Mouse (Mus musculus): ENCODE results near the gene Arhgap40. TPM values are rescaled to one million over a fixed set of nuclear protein-coding genes. Genes with fewer than 3 reads are reported as not detected.

Gene Arhgap40
- polyA plus RNA-seq (2015; fragmentation: Nextera tagmentation; extraction: Ambion mirVana), result 0.25 and 0.28 TPM in 2 replicates

DNA sequence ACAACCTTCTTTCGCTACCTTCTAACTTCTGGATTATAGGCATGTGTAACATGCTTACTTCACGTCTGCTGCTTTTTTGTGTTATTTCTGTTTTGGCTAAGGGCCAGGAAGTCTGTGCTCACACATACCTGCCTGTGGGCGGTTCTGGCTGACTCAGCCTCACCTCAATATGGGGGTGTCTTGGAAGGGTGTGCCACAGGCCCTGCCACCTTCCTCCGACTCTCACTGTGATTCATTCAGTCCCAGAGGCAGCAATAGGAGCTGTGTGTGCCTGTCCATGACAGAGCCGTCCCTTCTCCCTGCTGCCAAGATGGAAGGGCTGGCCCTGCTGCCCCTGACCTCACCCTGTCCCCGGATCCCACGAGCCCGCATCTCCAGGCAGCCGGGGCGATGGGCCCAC, at the start of gene Arhgap40:
Gene Arhgap40 (plus strand): TSS at position 269 of the 400 bp plus-strand sequence.
- no peaks in the 10 kb centered on the region for H3K9me3 ChIP-seq (replicated peaks)
- H3K36me3 ChIP-seq (ENCODE audit: poor library complexity, severe bottlenecking), result no peaks in the 10 kb centered on the region
- no peaks in the 10 kb centered on the region for H3K4me1 ChIP-seq

GRCm38 (mm10) chr2:158474159-158474558, 38.4 kb upstream of the Arhgap40 start:
- Histone ChIP-seq H3K4me2 (no peak overlapping the region), H3K27ac (no peak overlapping the region), H3K36me3 (ENCODE audit: poor library complexity, severe bottlenecking) (peaks cover 74% of the 10 kb centered on the region), H3K27me3 (no peaks in the 10 kb centered on the region), H3K4me1 (no peaks in the 10 kb centered on the region), H3K4me3 (no peak overlapping the region), H3K9ac (no peak overlapping the region), H3K9me3 (replicated peaks) (no peaks in the 10 kb centered on the region)
- no peak for ATAC-seq
- 97% methylated on average over 1 of the region's 1 CpGs for WGBS

More for the DNA sequence above, at the start of gene Arhgap40:
- Histone ChIP-seq H3K4me2 (no peak within 1 kb of the TSS), H3K4me3 (no peak within 1 kb of the TSS), H3K9ac (no peak within 1 kb of the TSS), H3K27me3 (no peaks in the 10 kb centered on the region), H3K27ac (no peak within 1 kb of the TSS)
- 90% methylated on average over 10 of the region's 10 CpGs for WGBS
- ATAC-seq, result no peak

DNA sequence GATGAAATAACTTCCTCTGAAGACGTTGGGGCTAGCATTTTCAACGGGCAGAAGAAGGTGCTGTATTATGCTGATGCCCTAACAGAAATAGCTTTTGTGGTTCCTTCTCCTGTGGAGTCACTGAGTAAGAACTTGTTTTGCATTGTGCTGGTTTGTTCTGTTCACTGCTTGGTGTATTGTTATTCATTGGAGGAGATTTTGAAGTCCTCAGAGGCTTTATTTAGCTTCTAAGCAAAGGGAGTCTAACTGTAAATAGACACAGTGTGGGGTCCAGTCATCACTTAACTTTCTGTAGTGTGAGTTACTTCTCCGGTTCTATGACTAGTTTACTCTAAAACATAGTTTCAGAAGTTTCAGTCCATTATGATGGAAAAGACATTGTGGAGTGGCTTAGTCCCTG, 35.0 kb upstream of the Arhgap40 start:
- no peak overlapping the region for H3K4me2 ChIP-seq
- no peak overlapping the region for H3K27ac ChIP-seq
- ATAC-seq, result no peak
- H3K36me3 ChIP-seq (ENCODE audit: poor library complexity, severe bottlenecking), result peaks cover 82% of the 10 kb centered on the region
- no peaks in the 10 kb centered on the region for H3K9me3 ChIP-seq (replicated peaks)
- no peaks in the 10 kb centered on the region for H3K4me1 ChIP-seq
- H3K4me3 ChIP-seq, result no peak overlapping the region
- H3K27me3 ChIP-seq, result no peaks in the 10 kb centered on the region
- H3K9ac ChIP-seq, result no peak overlapping the region
- WGBS, result 79% methylated on average over 3 of the region's 3 CpGs

- H3K4me2 ChIP-seq, result no peak overlapping the region
- no peaks in the 10 kb centered on the region for H3K4me1 ChIP-seq
- no peak overlapping the region for H3K27ac ChIP-seq
- ATAC-seq, result no peak
- H3K4me3 ChIP-seq, result no peak overlapping the region
- H3K36me3 ChIP-seq (ENCODE audit: poor library complexity, severe bottlenecking), result peaks cover 65% of the 10 kb centered on the region
- 89% methylated on average over 5 of the region's 5 CpGs for WGBS
- H3K9me3 ChIP-seq (replicated peaks), result no peaks in the 10 kb centered on the region
- no peak overlapping the region for H3K9ac ChIP-seq
- H3K27me3 ChIP-seq, result no peaks in the 10 kb centered on the region
Observed at GRCm38 (mm10) chr2:158498457-158498856, 14.1 kb upstream of the Arhgap40 start.

DNA sequence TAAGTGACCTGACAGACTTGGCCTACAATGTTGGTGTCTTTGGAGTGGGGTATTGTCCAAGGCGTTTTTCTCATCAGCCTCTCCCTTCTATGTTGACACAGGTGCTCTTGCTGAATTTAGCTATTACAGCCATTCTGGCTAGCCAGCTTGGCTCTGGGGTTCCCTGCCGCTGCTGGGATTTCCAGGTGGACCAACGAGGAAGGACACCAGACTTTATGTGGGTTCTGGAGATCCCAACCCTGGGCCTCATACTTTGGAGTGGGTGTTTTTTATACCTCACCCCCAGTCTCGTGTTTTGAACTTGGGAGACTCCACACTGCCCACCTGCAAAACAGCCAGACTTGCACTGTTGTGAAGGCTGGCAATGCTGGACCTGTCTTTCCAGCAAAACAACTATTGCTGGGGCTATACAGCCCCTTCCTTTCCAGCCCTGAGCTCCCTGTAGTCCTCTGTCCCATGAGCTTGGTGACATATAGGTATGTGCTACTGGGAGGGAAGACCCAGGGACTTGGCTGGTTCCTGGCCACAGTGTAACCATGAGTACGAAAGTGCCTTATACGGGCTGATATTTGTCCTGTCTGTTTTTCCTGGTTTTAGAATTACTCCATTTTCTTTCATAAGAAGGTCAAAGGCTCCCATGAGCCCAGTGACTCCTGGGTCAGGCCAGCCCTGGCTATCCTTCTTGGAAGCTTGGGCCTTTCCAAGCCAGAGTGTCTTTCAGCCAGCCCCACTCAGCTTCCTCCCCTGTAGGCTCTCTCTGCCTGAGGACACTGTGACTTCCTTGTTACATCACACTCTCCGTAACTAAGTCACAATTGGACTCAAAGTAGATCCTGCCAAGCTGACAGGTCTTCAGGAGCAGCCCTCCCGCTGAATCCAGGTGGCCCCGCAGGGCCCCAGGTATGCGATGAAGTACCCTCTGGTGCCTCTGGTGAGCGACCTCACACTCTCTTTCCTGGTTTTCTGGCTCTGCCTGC, 10.5 kb upstream of the Arhgap40 start, which contains the start of gene Adig:
Gene Adig (plus strand): TSS at position 777 of the 977 bp plus-strand sequence.
- H3K4me3 ChIP-seq, result no peak within 1 kb of the TSS
- WGBS, result 85% methylated on average over 11 of the region's 11 CpGs
- no peak for ATAC-seq
- H3K9me3 ChIP-seq (replicated peaks), result no peaks in the 10 kb centered on the region
- no peaks in the 10 kb centered on the region for H3K4me1 ChIP-seq
- peaks cover 31% of the 10 kb centered on the region for H3K36me3 ChIP-seq (ENCODE audit: poor library complexity, severe bottlenecking)
- no peak within 1 kb of the TSS for H3K9ac ChIP-seq
- no peak within 1 kb of the TSS for H3K4me2 ChIP-seq
- no peak within 1 kb of the TSS for H3K27ac ChIP-seq
- H3K27me3 ChIP-seq, result no peaks in the 10 kb centered on the region

DNA sequence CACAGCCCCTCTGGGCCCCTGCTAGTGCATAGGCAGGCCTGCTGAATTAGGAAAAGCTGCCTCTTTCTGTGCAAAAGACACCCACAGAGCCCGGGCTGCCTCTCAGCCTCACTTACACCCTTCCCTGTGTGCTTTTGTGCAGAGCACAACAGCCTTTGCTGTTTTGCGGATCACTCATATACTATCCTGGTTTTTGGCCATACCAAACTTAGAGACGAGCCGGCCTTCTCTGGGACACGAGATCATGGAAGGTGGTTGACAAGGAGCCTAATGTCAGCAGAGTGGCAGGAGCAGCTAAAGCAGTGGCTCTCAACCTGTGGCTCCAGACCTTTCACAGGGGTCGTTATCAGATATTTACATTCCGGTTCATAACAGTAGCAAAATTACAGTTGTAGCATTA, 9.4 kb upstream of the Arhgap40 start:
- Histone ChIP-seq H3K4me3 (no peak overlapping the region), H3K9me3 (replicated peaks) (no peaks in the 10 kb centered on the region), H3K4me1 (no peaks in the 10 kb centered on the region), H3K27ac (no peak overlapping the region), H3K4me2 (no peak overlapping the region), H3K9ac (no peak overlapping the region), H3K27me3 (no peaks in the 10 kb centered on the region), H3K36me3 (ENCODE audit: poor library complexity, severe bottlenecking) (peaks cover 20% of the 10 kb centered on the region)
- no peak for ATAC-seq
- 85% methylated on average over 7 of the region's 7 CpGs for WGBS

DNA sequence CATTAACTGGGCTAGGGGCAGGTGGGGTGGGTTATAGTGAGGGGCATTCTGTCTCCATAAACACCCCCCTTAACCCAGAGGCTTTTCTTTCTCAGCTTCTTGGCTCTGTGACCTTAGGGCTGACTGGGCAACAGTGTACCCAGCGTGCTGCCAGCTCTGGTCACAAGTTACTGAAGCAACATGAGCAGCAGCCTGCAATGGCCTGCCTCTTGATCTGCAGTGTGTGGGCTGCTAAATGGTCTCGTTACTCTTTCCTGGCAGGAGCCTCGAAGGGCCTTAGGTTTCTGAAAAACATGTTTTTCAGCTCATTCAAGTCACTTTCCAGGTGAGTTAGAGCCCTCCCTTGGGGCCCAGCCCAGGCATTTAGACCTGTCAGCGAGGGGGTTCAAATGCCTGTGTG, 8.9 kb upstream of the Arhgap40 start:
- Histone ChIP-seq H3K9ac (no peak overlapping the region), H3K4me2 (no peak overlapping the region), H3K4me3 (no peak overlapping the region), H3K9me3 (replicated peaks) (no peaks in the 10 kb centered on the region), H3K27ac (no peak overlapping the region), H3K4me1 (no peaks in the 10 kb centered on the region), H3K36me3 (ENCODE audit: poor library complexity, severe bottlenecking) (peaks cover 16% of the 10 kb centered on the region), H3K27me3 (no peaks in the 10 kb centered on the region)
- no peak for ATAC-seq
- 73% methylated on average over 4 of the region's 4 CpGs for WGBS

- Histone ChIP-seq H3K27me3 (no peaks in the 10 kb centered on the region), H3K4me2 (no peak overlapping the region), H3K4me1 (no peaks in the 10 kb centered on the region), H3K4me3 (no peak overlapping the region), H3K36me3 (ENCODE audit: poor library complexity, severe bottlenecking) (no peaks in the 10 kb centered on the region), H3K27ac (no peak overlapping the region), H3K9me3 (replicated peaks) (no peaks in the 10 kb centered on the region), H3K9ac (no peak overlapping the region)
- no peak for ATAC-seq
- 82% methylated on average over 5 of the region's 5 CpGs for WGBS
Observed at GRCm38 (mm10) chr2:158506475-158506874, 6.1 kb upstream of the Arhgap40 start.

DNA sequence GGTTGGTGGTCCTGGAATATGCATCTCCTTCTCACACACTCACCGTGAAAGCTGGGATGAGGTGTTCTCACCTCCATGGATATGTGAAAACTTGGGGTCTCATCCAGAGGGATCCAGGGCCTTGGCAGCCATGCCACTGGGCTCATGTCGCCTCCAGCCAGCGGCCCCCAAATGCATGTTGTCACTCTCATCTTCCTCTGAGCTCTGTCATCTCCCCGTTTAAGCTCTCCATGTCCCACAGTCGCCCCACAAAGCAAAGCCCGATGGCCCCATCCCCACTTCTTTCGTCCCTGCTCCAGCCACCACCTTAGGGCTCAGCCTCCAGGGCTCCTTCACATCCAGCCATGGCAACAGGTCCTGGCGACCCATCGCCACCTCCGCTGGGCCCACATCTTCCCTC, 5.5 kb upstream of the Arhgap40 start:
- H3K36me3 ChIP-seq (ENCODE audit: poor library complexity, severe bottlenecking), result no peaks in the 10 kb centered on the region
- H3K9ac ChIP-seq, result no peak overlapping the region
- no peak for ATAC-seq
- no peaks in the 10 kb centered on the region for H3K9me3 ChIP-seq (replicated peaks)
- no peaks in the 10 kb centered on the region for H3K27me3 ChIP-seq
- no peaks in the 10 kb centered on the region for H3K4me1 ChIP-seq
- no peak overlapping the region for H3K4me2 ChIP-seq
- H3K27ac ChIP-seq, result no peak overlapping the region
- no peak overlapping the region for H3K4me3 ChIP-seq
- WGBS, result 91% methylated on average over 10 of the region's 10 CpGs

GRCm38 (mm10) chr2:158510665-158511064, 1.9 kb upstream of the Arhgap40 start:
- H3K4me3 ChIP-seq, result no peak overlapping the region
- no peak overlapping the region for H3K9ac ChIP-seq
- no peak overlapping the region for H3K4me2 ChIP-seq
- no peaks in the 10 kb centered on the region for H3K4me1 ChIP-seq
- no peak for ATAC-seq
- H3K27me3 ChIP-seq, result no peaks in the 10 kb centered on the region
- 77% methylated on average over 6 of the region's 6 CpGs for WGBS
- no peaks in the 10 kb centered on the region for H3K36me3 ChIP-seq (ENCODE audit: poor library complexity, severe bottlenecking)
- H3K9me3 ChIP-seq (replicated peaks), result no peaks in the 10 kb centered on the region
- H3K27ac ChIP-seq, result no peak overlapping the region

- 71% methylated on average over 12 of the region's 12 CpGs for WGBS
- ATAC-seq, result no peak
- no peaks in the 10 kb centered on the region for H3K9me3 ChIP-seq (replicated peaks)
- no peak overlapping the region for H3K4me3 ChIP-seq
- H3K36me3 ChIP-seq (ENCODE audit: poor library complexity, severe bottlenecking), result no peaks in the 10 kb centered on the region
- H3K4me2 ChIP-seq, result no peak overlapping the region
- H3K27me3 ChIP-seq, result no peaks in the 10 kb centered on the region
- no peaks in the 10 kb centered on the region for H3K4me1 ChIP-seq
- no peak overlapping the region for H3K9ac ChIP-seq
- no peak overlapping the region for H3K27ac ChIP-seq
Observed at GRCm38 (mm10) chr2:158513821-158514336, 1.3 kb downstream of the Arhgap40 start.

- Histone ChIP-seq H3K9me3 (replicated peaks) (0 out of 2 replicates have a peak, but pooled peaks cover 2% of the 10 kb centered on the region), H3K36me3 (ENCODE audit: poor library complexity, severe bottlenecking) (no peaks in the 10 kb centered on the region), H3K4me2 (no peak overlapping the region), H3K27me3 (no peaks in the 10 kb centered on the region), H3K27ac (no peak overlapping the region), H3K4me3 (no peak overlapping the region), H3K4me1 (no peaks in the 10 kb centered on the region), H3K9ac (no peak overlapping the region)
- ATAC-seq, result no peak
- WGBS, result 69% methylated on average over 6 of the region's 6 CpGs
Observed at GRCm38 (mm10) chr2:158518583-158518982, 6.0 kb downstream of the Arhgap40 start.

Measured in forebrain, embryonic 13.5 days (tissue).